Mouse (Mus musculus): ENCODE results near the gene Klf14. TPM values are rescaled to one million over a fixed set of nuclear protein-coding genes. Genes with fewer than 3 reads are reported as not detected.

Gene Klf14
- polyA plus RNA-seq (2014; fragmentation: Nextera tagmentation; extraction: Ambion mirVana), result 2.2 and 2.3 TPM in 2 replicates

DNA sequence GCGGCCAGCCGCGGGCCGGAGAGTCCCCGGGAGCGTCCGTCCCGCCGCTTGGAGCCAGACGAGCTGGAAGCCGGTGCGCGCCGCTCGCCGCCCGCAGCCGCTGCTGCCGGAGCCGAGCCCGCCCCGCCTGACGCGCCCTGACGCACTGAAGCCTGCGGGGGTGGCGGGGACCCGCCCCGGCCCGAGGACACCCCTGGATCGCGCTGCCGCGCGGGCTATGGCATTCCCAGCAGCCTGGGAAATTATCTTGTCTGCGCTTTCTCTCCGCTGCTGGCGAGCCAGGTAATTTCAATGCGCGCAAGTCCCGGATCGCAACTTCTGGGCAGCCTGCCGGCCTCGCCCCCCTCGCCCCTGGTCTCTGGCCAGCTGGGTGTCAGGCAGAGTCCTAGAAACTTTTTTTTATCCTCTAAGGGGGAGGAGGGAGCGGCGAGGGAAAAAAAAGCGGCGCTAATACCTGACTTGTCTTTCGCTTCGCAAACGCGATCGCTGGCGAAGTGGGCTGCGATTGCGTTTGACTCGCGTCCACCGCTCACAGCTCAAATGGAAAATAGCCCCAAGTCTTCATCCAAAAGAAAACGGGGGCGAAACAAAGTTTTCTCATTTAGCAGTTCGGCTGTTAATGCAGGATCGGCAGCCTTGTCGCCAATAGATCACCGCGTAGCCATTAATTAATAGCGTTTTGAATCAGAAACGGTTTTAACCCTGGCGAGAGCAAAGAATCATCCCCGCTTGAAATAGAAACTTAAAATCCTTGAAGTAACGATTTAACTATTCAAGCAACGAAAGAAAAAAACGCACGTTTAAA lies at the start of gene Klf14:
Gene Klf14, minus strand, starts transcription at position 343 of the 805 bp plus-strand sequence.
- WGBS (ENCODE audit: insufficient replicate concordance), result 1% methylated on average over 71 of the region's 75 CpGs
- H3K4me2 ChIP-seq, result peak within 1 kb of the TSS; percentile 77
- peaks cover 36% of the 10 kb centered on the region for H3K27me3 ChIP-seq (ENCODE audit: control insufficient read depth, insufficient read depth, low read length)
- H3K9me3 ChIP-seq (replicated peaks; ENCODE audit: control insufficient read depth, low read length), result peaks cover 23% of the 10 kb centered on the region
- peaks cover 3% of the 10 kb centered on the region; the same call in 1 of the 2 replicates for H3K36me3 ChIP-seq (ENCODE audit: control insufficient read depth, insufficient read depth, low read length)
- H3K27ac ChIP-seq (ENCODE audit: low read depth, low read length), result no peak within 1 kb of the TSS
- H3K9ac ChIP-seq (ENCODE audit: low read depth, low read length), result peak within 1 kb of the TSS; percentile 28; the same call in 1 of the 2 replicates
- peak within 1 kb of the TSS; percentile 64 for H3K4me3 ChIP-seq (ENCODE audit: low read depth, low read length)
- ATAC-seq (replicated peaks; ENCODE audit: insufficient number of reproducible peaks, low FRiP score, low TSS enrichment), result no peak
- no peaks in the 10 kb centered on the region for H3K4me1 ChIP-seq (ENCODE audit: control insufficient read depth, insufficient read depth, low read length)

DNA sequence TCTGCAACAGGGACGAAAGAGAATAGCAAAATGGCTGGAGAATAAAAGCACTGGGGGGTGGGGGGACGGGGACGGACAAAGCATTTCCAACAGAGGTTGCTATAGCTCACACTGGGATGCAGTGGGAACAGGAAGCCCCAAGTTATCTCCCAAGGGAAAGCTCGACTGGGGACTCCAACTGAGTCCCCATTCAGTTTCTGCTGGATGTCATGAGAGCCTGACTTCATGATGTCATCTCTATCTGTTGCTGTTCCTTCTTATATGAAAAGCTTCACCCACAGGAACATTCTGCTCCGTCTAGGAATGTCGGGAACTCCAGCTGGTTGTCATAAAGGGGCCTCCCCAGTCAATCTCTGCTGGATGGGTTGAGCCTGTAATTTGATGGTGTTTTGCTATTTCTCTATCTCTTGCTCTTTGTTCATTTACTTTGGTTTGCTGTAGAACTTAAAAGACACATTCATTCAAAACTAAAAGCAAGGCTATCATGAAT lies 47.3 kb upstream of the Klf14 start:
- Histone ChIP-seq H3K4me1 (ENCODE audit: control insufficient read depth, insufficient read depth, low read length) (peaks cover 9% of the 10 kb centered on the region; the same call in 1 of the 2 replicates), H3K4me3 (ENCODE audit: low read depth, low read length) (no peak overlapping the region), H3K36me3 (ENCODE audit: control insufficient read depth, insufficient read depth, low read length) (no peaks in the 10 kb centered on the region), H3K27ac (ENCODE audit: low read depth, low read length) (no peak overlapping the region), H3K27me3 (ENCODE audit: control insufficient read depth, insufficient read depth, low read length) (no peaks in the 10 kb centered on the region), H3K9me3 (replicated peaks; ENCODE audit: control insufficient read depth, low read length) (no peaks in the 10 kb centered on the region), H3K4me2 (no peak overlapping the region), H3K9ac (ENCODE audit: low read depth, low read length) (no peak overlapping the region)
- ATAC-seq (replicated peaks; ENCODE audit: insufficient number of reproducible peaks, low FRiP score, low TSS enrichment), result no peak
- 65% methylated on average over 6 of the region's 6 CpGs for WGBS (ENCODE audit: insufficient replicate concordance)

DNA sequence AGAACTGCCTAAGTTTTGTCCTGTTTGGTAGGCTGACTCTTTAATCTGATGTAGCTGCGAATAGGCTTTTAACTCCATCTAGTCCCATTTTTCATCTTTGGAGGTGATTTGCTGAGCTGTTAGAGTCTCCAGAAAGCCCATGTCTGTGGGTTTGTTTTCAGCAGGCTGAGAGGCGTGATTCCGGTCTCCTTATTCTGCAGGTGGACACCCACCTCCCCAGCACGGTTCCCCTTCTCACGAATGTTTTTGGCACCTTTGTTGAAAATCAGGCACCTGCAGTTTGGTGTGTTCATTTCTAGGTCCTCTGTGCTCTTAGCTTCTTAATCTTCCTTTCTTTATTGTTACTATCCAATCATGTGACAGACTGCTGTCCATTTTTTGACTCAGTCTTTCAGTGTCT lies 27.5 kb upstream of the Klf14 start:
- H3K27me3 ChIP-seq (ENCODE audit: control insufficient read depth, insufficient read depth, low read length), result no peaks in the 10 kb centered on the region
- H3K36me3 ChIP-seq (ENCODE audit: control insufficient read depth, insufficient read depth, low read length), result no peaks in the 10 kb centered on the region
- no peak overlapping the region for H3K27ac ChIP-seq (ENCODE audit: low read depth, low read length)
- WGBS (ENCODE audit: insufficient replicate concordance), result 76% methylated on average over 5 of the region's 5 CpGs
- ATAC-seq (replicated peaks; ENCODE audit: insufficient number of reproducible peaks, low FRiP score, low TSS enrichment), result no peak
- no peaks in the 10 kb centered on the region for H3K9me3 ChIP-seq (replicated peaks; ENCODE audit: control insufficient read depth, low read length)
- H3K4me3 ChIP-seq (ENCODE audit: low read depth, low read length), result no peak overlapping the region
- H3K9ac ChIP-seq (ENCODE audit: low read depth, low read length), result no peak overlapping the region
- H3K4me1 ChIP-seq (ENCODE audit: control insufficient read depth, insufficient read depth, low read length), result no peaks in the 10 kb centered on the region
- H3K4me2 ChIP-seq, result no peak overlapping the region

DNA sequence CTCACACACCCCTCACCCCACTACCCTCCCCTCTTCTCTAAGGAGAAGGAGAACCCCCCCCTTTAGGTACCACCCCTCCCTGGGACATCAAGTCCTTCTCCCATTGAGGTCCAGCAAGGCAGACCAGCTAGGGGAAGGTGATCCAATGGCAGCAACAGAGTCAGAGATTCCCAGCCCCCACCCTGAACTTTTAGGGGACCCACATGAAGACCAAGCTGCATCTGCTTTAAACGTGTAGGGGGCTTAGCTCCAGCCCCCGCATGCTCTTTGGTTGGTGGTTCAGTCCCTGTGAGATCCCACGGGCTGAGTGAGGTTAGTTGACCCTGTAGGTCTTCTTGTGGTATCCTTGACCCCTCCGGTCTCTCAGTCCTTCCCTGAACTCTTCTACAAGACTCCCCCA lies 24.1 kb upstream of the Klf14 start:
- no peak overlapping the region for H3K4me2 ChIP-seq
- H3K27me3 ChIP-seq (ENCODE audit: control insufficient read depth, insufficient read depth, low read length), result no peaks in the 10 kb centered on the region
- 75% methylated on average over 4 of the region's 4 CpGs for WGBS (ENCODE audit: insufficient replicate concordance)
- no peak for ATAC-seq (replicated peaks; ENCODE audit: insufficient number of reproducible peaks, low FRiP score, low TSS enrichment)
- H3K36me3 ChIP-seq (ENCODE audit: control insufficient read depth, insufficient read depth, low read length), result no peaks in the 10 kb centered on the region
- no peak overlapping the region for H3K27ac ChIP-seq (ENCODE audit: low read depth, low read length)
- no peak overlapping the region for H3K9ac ChIP-seq (ENCODE audit: low read depth, low read length)
- no peak overlapping the region for H3K4me3 ChIP-seq (ENCODE audit: low read depth, low read length)
- H3K9me3 ChIP-seq (replicated peaks; ENCODE audit: control insufficient read depth, low read length), result no peaks in the 10 kb centered on the region
- 0 out of 2 replicates have a peak, but pooled peaks cover 3% of the 10 kb centered on the region for H3K4me1 ChIP-seq (ENCODE audit: control insufficient read depth, insufficient read depth, low read length)

DNA sequence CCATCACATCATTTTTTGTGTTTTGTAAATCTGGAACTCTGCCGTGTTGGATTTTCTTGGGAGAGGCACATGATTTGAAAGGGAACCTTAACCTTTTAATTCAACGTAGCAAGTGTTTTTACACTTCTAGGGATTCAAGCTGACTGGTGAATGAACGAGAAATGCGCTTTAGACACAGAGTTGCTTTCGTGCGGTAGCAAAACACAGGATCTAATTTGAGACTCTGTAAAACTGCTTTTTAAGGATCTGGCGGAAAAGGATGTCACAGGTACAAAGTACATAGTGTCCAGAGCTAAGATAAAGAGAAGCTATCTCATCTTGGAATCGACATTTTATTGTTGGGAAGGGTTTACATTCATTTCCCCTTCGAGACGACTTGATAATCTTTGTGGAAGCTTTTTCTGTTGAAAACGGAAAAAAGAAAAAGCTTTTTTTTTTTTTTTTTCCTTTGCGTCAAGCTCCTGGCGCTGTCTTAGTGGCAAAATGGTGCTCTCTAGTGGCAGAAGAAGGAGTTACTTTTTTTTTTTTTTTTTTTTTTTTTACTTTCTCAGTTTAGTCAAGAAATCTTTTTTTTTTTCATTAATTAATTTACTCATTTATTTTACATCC lies 23.6 kb upstream of the Klf14 start:
- no peak for ATAC-seq (replicated peaks; ENCODE audit: insufficient number of reproducible peaks, low FRiP score, low TSS enrichment)
- H3K27me3 ChIP-seq (ENCODE audit: control insufficient read depth, insufficient read depth, low read length), result no peaks in the 10 kb centered on the region
- no peak overlapping the region for H3K4me3 ChIP-seq (ENCODE audit: low read depth, low read length)
- no peak overlapping the region for H3K27ac ChIP-seq (ENCODE audit: low read depth, low read length)
- H3K4me1 ChIP-seq (ENCODE audit: control insufficient read depth, insufficient read depth, low read length), result 0 out of 2 replicates have a peak, but pooled peaks cover 3% of the 10 kb centered on the region
- WGBS (ENCODE audit: insufficient replicate concordance), result 21% methylated on average over 13 of the region's 13 CpGs
- H3K9ac ChIP-seq (ENCODE audit: low read depth, low read length), result peak overlapping the region; percentile 46; the same call in 1 of the 2 replicates
- no peaks in the 10 kb centered on the region for H3K9me3 ChIP-seq (replicated peaks; ENCODE audit: control insufficient read depth, low read length)
- H3K36me3 ChIP-seq (ENCODE audit: control insufficient read depth, insufficient read depth, low read length), result no peaks in the 10 kb centered on the region
- peak overlapping the region; percentile 56 for H3K4me2 ChIP-seq

DNA sequence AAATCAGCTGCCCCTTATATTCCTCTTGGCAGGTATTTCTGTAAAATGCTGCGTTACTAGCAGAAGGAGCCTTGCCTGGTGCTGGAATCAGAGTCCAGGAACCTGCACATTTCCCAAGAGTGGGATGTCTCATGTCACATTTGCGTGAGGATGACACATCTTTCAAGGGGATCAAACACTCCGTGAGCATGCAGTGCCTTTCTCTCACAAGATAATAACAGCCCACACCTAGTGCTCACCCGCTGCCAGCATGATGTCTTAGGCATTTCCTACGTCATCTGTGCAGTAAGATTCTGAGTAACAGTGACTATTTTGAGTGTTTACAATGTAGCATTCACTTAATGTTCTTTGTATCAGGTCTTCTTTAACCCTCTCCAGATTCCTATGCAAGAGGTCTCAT lies 22.5 kb upstream of the Klf14 start:
- H3K36me3 ChIP-seq (ENCODE audit: control insufficient read depth, insufficient read depth, low read length), result no peaks in the 10 kb centered on the region
- 79% methylated on average over 5 of the region's 5 CpGs for WGBS (ENCODE audit: insufficient replicate concordance)
- no peak overlapping the region for H3K4me3 ChIP-seq (ENCODE audit: low read depth, low read length)
- H3K9me3 ChIP-seq (replicated peaks; ENCODE audit: control insufficient read depth, low read length), result no peaks in the 10 kb centered on the region
- no peaks in the 10 kb centered on the region for H3K27me3 ChIP-seq (ENCODE audit: control insufficient read depth, insufficient read depth, low read length)
- no peak overlapping the region for H3K9ac ChIP-seq (ENCODE audit: low read depth, low read length)
- 0 out of 2 replicates have a peak, but pooled peaks cover 3% of the 10 kb centered on the region for H3K4me1 ChIP-seq (ENCODE audit: control insufficient read depth, insufficient read depth, low read length)
- H3K27ac ChIP-seq (ENCODE audit: low read depth, low read length), result no peak overlapping the region
- no peak overlapping the region for H3K4me2 ChIP-seq
- no peak for ATAC-seq (replicated peaks; ENCODE audit: insufficient number of reproducible peaks, low FRiP score, low TSS enrichment)

DNA sequence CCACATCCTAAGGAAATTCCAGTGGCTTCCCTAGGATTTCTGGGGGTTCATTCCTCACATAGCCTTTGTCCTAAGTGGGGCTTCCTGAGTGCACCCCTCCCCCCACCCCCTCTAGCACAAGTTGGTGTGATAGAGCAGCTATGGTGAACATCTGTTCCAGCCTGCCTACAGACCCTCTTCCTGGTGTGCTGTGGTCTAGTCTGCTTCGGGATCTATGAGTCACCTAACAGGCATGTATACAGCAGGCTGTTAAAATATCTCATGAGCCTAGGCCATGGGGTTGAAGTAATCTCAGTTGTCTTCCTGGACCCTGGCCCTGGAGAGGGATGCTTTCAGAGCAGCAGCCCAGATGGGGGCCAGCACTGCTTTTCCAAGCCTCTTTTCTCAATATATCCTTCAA lies 19.7 kb upstream of the Klf14 start:
- WGBS (ENCODE audit: insufficient replicate concordance), result 31% methylated on average over 1 of the region's 1 CpGs
- Histone ChIP-seq H3K4me3 (ENCODE audit: low read depth, low read length) (no peak overlapping the region), H3K4me2 (no peak overlapping the region), H3K4me1 (ENCODE audit: control insufficient read depth, insufficient read depth, low read length) (0 out of 2 replicates have a peak, but pooled peaks cover 3% of the 10 kb centered on the region), H3K36me3 (ENCODE audit: control insufficient read depth, insufficient read depth, low read length) (no peaks in the 10 kb centered on the region), H3K9ac (ENCODE audit: low read depth, low read length) (no peak overlapping the region), H3K9me3 (replicated peaks; ENCODE audit: control insufficient read depth, low read length) (no peaks in the 10 kb centered on the region), H3K27ac (ENCODE audit: low read depth, low read length) (no peak overlapping the region), H3K27me3 (ENCODE audit: control insufficient read depth, insufficient read depth, low read length) (no peaks in the 10 kb centered on the region)
- no peak for ATAC-seq (replicated peaks; ENCODE audit: insufficient number of reproducible peaks, low FRiP score, low TSS enrichment)

DNA sequence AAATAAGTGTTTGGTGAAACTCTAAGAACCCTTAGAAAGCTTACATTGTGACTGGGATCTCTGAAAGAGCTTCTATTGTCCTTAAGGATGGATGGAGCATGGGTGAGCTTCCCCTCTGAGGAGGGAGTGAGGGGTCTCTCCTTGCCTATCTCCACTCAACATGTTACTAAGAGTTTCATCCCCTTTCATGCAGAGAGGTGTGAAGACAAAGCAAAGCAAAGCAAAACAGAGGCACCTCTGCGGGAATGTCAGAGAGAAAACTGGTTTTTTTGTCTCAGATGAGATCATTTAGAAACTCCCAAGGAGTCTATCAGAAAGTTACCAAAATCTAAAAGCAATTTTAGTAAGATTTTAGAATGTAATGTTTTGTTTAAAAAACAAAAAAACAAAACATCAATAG lies 13.2 kb upstream of the Klf14 start:
- 71% methylated on average over 1 of the region's 1 CpGs for WGBS (ENCODE audit: insufficient replicate concordance)

More for the DNA sequence above, 13.2 kb upstream of the Klf14 start:
- Histone ChIP-seq H3K4me3 (ENCODE audit: low read depth, low read length) (no peak overlapping the region), H3K27me3 (ENCODE audit: control insufficient read depth, insufficient read depth, low read length) (no peaks in the 10 kb centered on the region), H3K36me3 (ENCODE audit: control insufficient read depth, insufficient read depth, low read length) (no peaks in the 10 kb centered on the region), H3K9me3 (replicated peaks; ENCODE audit: control insufficient read depth, low read length) (no peaks in the 10 kb centered on the region), H3K9ac (ENCODE audit: low read depth, low read length) (no peak overlapping the region), H3K4me1 (ENCODE audit: control insufficient read depth, insufficient read depth, low read length) (no peaks in the 10 kb centered on the region), H3K27ac (ENCODE audit: low read depth, low read length) (no peak overlapping the region), H3K4me2 (no peak overlapping the region)
- no peak for ATAC-seq (replicated peaks; ENCODE audit: insufficient number of reproducible peaks, low FRiP score, low TSS enrichment)

Data from heart, embryonic 11.5 days (tissue).